Mouse (Mus musculus): ENCODE measurements around the gene Actc1. TPM values are rescaled to one million over a fixed set of nuclear protein-coding genes. Genes with fewer than 3 reads are reported as not detected.
A peak's percentile ranks its signal among the peaks of the same experiment; 100 is the strongest.

The Actc1 gene
- polyA plus RNA-seq (2015; fragmentation: Nextera tagmentation; extraction: Ambion mirVana) = 1,136 and 1,472 TPM in 2 replicates

DNA sequence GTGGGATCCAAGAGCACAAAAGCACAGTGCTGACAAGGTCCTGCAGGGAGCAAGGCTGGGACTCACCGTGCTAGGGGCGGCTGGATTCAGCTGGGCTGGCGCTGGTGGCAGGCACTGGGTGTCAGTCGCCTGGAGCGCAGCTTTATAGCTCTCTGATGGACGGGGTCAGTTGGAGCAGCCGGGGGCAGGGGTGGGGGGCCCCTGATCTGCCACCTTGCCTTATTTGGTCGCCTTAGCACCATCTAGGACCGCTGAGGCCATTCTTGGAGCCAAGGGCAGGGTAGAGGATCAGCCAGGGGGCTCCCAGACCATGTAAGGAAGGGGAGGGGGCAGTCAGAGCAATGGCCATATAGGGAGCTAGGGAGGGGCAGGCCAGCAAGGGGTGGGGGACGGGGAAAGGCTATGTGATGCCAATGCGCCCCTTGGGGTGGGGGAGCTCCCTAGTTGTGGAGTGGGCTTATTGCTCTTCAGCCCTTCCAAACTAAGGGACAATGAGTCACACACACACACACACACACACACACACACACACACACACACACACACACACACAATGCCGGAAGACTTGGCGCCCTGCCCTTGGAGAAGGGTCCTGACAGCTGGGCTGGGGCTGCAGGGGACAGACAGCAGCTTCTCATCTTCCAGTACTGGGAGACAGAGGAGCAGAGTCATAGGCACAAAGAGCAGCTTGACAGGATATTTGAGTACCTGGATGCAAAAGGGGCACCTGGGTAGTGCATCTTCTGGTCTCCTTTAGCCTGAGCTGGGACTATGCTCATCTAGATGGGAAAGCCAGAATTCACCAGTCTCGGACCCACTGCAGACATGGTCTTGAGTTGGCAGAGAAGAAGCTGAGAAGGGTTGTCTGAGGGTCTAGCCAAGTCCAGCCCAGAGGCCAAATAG lies at the start of gene Actc1:
Gene Actc1, minus strand, starts transcription at position 853 of the 903 bp plus-strand sequence.
- H3K9ac ChIP-seq = no peak within 1 kb of the TSS
- no peak within 1 kb of the TSS for H3K4me2 ChIP-seq (replicated peaks)
- peak within 1 kb of the TSS; percentile 9; the same call in 1 of the 2 replicates for H3K4me3 ChIP-seq (replicated peaks)
- peaks cover 6% of the 10 kb centered on the region; the same call in 1 of the 2 replicates for H3K4me1 ChIP-seq
- H3K9me3 ChIP-seq (replicated peaks) = no peaks in the 10 kb centered on the region
- peak; percentile 75 for ATAC-seq (ENCODE audit: insufficient number of reproducible peaks, low FRiP score, low TSS enrichment, low read depth)
- no peak within 1 kb of the TSS for H3K27ac ChIP-seq (replicated peaks)
- H3K36me3 ChIP-seq = no peaks in the 10 kb centered on the region
- no peaks in the 10 kb centered on the region for H3K27me3 ChIP-seq
- WGBS = 39% methylated on average over 14 of the region's 14 CpGs

DNA sequence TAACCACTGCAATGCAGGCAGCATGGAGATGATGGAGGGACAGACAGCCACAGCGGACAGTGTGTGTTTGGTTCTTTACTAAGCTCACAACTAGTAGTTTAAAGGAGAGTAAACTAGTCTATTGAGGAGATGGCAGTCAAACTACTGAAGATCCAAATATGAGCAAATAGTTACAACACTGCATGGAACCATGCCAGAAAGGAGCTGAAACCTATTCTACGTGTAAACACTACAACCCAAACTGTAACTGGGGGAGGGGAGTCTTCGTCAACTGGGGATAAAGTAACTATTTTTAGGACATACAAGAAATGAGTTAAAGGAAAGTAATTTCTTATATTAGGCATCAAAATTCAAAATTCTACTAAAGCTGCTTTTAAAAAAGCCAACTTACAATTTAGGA lies 49.1 kb upstream of the Actc1 start:
- H3K4me2 ChIP-seq (replicated peaks) = no peak overlapping the region
- no peak overlapping the region for H3K27ac ChIP-seq (replicated peaks)
- peaks cover 67% of the 10 kb centered on the region for H3K36me3 ChIP-seq
- no peaks in the 10 kb centered on the region for H3K4me1 ChIP-seq
- no peak overlapping the region for H3K9ac ChIP-seq
- ATAC-seq (ENCODE audit: insufficient number of reproducible peaks, low FRiP score, low TSS enrichment, low read depth) = no peak
- 77% methylated on average over 3 of the region's 3 CpGs for WGBS
- H3K4me3 ChIP-seq (replicated peaks) = no peak overlapping the region
- no peaks in the 10 kb centered on the region for H3K27me3 ChIP-seq
- no peaks in the 10 kb centered on the region for H3K9me3 ChIP-seq (replicated peaks)

DNA sequence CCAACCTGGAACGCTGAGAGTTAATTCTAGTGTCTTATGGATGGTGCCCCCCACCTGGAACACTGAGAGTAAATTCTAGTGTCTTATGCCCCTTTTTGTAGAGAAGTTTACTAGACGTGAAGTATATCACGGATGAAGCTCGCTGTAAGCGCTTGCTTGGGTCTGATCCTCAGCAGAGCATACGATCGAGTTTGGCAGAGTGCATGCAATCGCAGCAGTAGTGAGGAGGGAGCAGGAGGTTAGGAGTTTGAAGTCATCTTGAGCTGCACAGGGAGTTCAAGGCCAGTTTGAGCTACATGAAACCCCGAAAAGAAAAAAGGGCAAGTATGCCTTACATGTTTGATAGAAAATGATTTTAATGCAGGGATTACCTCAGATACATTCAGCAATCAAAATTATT lies 47.5 kb upstream of the Actc1 start:
- peaks cover 53% of the 10 kb centered on the region for H3K36me3 ChIP-seq
- no peaks in the 10 kb centered on the region for H3K9me3 ChIP-seq (replicated peaks)
- 92% methylated on average over 9 of the region's 9 CpGs for WGBS

DNA sequence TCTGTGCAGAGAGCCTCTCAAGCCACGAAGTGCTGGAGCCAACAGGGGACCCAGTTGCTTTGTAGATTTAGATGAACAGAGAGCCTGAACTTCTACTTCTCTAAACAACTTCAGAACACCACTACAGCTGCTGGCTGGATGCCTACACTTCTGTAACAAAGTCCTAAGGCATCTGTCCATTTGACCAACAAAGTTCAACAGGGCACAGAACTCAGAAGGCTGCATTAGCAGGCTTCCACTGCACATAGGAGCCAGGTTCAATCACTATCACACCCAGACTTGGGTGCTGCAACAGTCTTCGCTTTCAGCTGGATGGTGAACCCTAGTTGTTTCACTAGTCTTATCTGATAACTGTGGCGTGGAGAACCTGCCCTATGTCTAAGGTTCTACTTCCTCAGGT lies 46.5 kb upstream of the Actc1 start:
- Histone ChIP-seq H3K9ac (no peak overlapping the region), H3K4me3 (replicated peaks) (no peak overlapping the region), H3K4me1 (no peaks in the 10 kb centered on the region), H3K36me3 (peaks cover 46% of the 10 kb centered on the region), H3K4me2 (replicated peaks) (no peak overlapping the region), H3K9me3 (replicated peaks) (no peaks in the 10 kb centered on the region), H3K27ac (replicated peaks) (no peak overlapping the region), H3K27me3 (no peaks in the 10 kb centered on the region)
- 90% methylated on average over 3 of the region's 3 CpGs for WGBS
- no peak for ATAC-seq (ENCODE audit: insufficient number of reproducible peaks, low FRiP score, low TSS enrichment, low read depth)

More for the DNA sequence above, 47.5 kb upstream of the Actc1 start:
- no peak for ATAC-seq (ENCODE audit: insufficient number of reproducible peaks, low FRiP score, low TSS enrichment, low read depth)
- Histone ChIP-seq H3K27ac (replicated peaks) (no peak overlapping the region), H3K4me2 (replicated peaks) (no peak overlapping the region), H3K27me3 (no peaks in the 10 kb centered on the region), H3K9ac (no peak overlapping the region), H3K4me3 (replicated peaks) (no peak overlapping the region), H3K4me1 (no peaks in the 10 kb centered on the region)

DNA sequence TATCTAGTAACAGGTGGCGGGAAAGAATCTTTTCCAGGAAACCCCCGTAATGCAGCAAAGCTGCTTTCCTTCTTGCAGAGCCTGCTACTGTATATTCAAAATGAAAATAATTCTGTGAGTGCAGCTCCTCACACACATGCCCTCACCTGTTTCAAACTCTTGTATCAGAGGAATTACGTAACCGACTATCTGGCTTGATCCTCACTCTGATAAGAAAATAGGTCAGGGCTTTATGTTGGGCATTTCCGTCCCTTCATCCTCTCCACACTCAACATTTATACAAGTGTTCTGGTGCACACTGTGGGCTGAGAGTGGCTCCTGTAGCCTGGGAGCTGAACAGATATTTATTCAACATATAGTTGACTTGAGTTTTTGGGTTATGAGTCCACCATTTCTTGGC lies 45.8 kb upstream of the Actc1 start:
- no peak overlapping the region for H3K4me2 ChIP-seq (replicated peaks)
- WGBS = 88% methylated on average over 5 of the region's 5 CpGs
- H3K36me3 ChIP-seq = peaks cover 41% of the 10 kb centered on the region
- H3K9me3 ChIP-seq (replicated peaks) = no peaks in the 10 kb centered on the region
- no peaks in the 10 kb centered on the region for H3K27me3 ChIP-seq
- H3K4me3 ChIP-seq (replicated peaks) = no peak overlapping the region
- no peak overlapping the region for H3K27ac ChIP-seq (replicated peaks)
- no peaks in the 10 kb centered on the region for H3K4me1 ChIP-seq
- no peak for ATAC-seq (ENCODE audit: insufficient number of reproducible peaks, low FRiP score, low TSS enrichment, low read depth)
- no peak overlapping the region for H3K9ac ChIP-seq

DNA sequence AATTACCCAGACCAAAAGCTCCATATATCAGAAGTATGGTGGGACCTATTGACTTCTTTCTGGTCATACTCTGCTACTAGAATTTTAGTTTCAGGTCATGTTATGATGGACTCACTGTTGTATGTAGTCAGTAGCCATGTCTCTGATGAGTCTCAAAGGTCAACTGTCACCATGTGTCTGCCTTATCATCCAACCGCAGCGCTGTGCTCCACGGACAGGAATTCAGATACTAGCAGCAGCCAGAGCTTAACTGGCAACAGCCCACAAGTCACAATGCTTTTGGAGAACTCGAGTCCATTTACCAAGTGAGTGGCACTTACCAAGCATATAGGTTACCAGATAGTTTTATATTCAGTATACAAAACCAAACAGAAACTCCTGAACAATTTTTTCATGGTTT lies 44.3 kb upstream of the Actc1 start:
- WGBS = 92% methylated on average over 4 of the region's 4 CpGs
- no peak overlapping the region for H3K4me2 ChIP-seq (replicated peaks)
- H3K27me3 ChIP-seq = no peaks in the 10 kb centered on the region

DNA sequence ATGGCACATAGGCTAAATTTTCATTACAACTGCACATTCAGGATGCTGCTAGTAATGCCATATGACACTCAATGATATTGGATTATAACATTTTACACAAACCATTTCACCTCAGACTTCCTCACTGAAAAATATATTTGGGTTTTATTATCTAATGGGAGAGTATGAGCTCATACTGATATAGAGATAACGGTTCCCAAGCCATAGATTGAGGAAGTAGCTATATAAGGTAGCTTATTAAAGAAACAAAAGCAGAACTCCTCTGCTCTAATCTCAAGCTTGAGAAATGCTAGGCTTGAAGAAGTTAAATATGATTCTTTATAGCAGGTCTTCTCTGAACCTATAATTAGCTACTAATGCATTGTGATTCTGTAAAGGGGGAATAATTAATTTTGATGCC lies 43.2 kb upstream of the Actc1 start:
- Histone ChIP-seq H3K27me3 (no peaks in the 10 kb centered on the region), H3K4me1 (no peaks in the 10 kb centered on the region), H3K9ac (no peak overlapping the region), H3K4me3 (replicated peaks) (no peak overlapping the region), H3K4me2 (replicated peaks) (no peak overlapping the region), H3K27ac (replicated peaks) (no peak overlapping the region), H3K36me3 (peaks cover 22% of the 10 kb centered on the region), H3K9me3 (replicated peaks) (no peaks in the 10 kb centered on the region)
- WGBS = 91% methylated on average over 1 of the region's 1 CpGs
- no peak for ATAC-seq (ENCODE audit: insufficient number of reproducible peaks, low FRiP score, low TSS enrichment, low read depth)

More for the DNA sequence above, 44.3 kb upstream of the Actc1 start:
- Histone ChIP-seq H3K4me1 (no peaks in the 10 kb centered on the region), H3K36me3 (peaks cover 32% of the 10 kb centered on the region), H3K27ac (replicated peaks) (no peak overlapping the region), H3K4me3 (replicated peaks) (no peak overlapping the region), H3K9ac (no peak overlapping the region), H3K9me3 (replicated peaks) (no peaks in the 10 kb centered on the region)
- ATAC-seq (ENCODE audit: insufficient number of reproducible peaks, low FRiP score, low TSS enrichment, low read depth) = no peak

DNA sequence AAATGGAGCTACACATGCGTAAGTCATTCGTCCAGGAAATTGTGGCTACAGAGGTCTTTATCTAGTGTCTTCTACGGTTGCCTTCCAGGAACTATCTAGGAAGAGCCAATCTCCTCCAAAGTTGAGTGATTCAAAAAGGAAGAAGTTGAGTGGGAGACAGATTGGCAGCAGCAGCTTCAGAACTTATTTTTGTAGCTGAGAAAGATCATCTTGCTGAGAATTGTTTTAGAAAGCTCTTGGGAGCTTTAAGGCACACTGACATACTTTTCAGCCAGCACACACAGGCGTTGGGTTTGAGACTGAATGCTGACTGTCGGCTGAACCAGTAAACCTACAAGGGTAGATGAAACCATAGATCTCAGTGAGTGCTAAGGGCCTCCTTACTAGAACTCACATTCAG lies 42.0 kb upstream of the Actc1 start:
- H3K36me3 ChIP-seq = peaks cover 12% of the 10 kb centered on the region
- no peak overlapping the region for H3K4me2 ChIP-seq (replicated peaks)
- no peaks in the 10 kb centered on the region for H3K27me3 ChIP-seq
- H3K9ac ChIP-seq = no peak overlapping the region
- ATAC-seq (ENCODE audit: insufficient number of reproducible peaks, low FRiP score, low TSS enrichment, low read depth) = no peak
- H3K4me1 ChIP-seq = no peaks in the 10 kb centered on the region
- no peaks in the 10 kb centered on the region for H3K9me3 ChIP-seq (replicated peaks)
- WGBS = 78% methylated on average over 5 of the region's 5 CpGs
- no peak overlapping the region for H3K4me3 ChIP-seq (replicated peaks)
- H3K27ac ChIP-seq (replicated peaks) = no peak overlapping the region

DNA sequence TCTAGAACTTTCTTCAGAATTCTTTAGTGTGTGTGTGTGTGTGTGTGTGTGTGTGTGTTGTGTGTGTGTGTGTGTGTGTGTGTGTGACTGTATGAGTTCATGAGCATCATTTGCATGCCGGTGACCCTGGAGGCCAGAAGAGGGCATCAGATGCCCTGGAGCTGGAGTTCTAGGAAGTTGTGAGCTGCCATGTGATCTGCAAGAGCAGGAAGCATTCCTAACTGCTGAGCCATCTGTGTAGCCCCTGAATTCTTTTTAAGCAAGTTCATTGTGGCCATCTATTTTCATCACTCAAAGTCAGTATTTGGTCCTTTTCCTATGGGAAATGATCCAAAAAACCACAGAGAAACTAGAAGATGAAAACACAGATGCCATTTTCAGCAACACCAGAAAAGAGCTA lies 41.3 kb upstream of the Actc1 start:
- Histone ChIP-seq H3K4me2 (replicated peaks) (no peak overlapping the region), H3K4me3 (replicated peaks) (no peak overlapping the region), H3K9ac (no peak overlapping the region), H3K27me3 (no peaks in the 10 kb centered on the region), H3K36me3 (peaks cover 5% of the 10 kb centered on the region), H3K9me3 (replicated peaks) (no peaks in the 10 kb centered on the region), H3K27ac (replicated peaks) (no peak overlapping the region), H3K4me1 (no peaks in the 10 kb centered on the region)
- WGBS = 93% methylated on average over 1 of the region's 1 CpGs
- no peak for ATAC-seq (ENCODE audit: insufficient number of reproducible peaks, low FRiP score, low TSS enrichment, low read depth)

DNA sequence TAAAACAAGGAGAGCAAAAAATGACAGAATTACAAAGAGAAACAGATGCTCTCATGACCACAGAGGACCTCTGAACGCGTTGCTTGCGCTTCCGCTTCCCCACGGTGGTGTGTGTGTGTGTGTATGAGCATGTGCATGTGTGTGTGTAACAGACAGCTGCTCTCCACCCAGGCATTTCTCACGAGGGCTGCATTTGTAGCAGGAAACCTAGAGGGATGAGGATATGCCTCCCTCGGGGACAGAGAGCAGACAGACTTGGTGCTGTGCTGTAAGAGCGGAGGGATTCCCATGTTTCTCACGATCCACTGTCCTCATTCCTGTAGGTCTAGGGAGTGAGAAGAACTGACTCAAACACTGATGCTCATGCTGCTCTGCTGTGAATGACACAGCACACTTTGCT lies 40.2 kb upstream of the Actc1 start:
- no peak for ATAC-seq (ENCODE audit: insufficient number of reproducible peaks, low FRiP score, low TSS enrichment, low read depth)
- Histone ChIP-seq H3K9ac (no peak overlapping the region), H3K4me3 (replicated peaks) (no peak overlapping the region), H3K36me3 (no peaks in the 10 kb centered on the region), H3K9me3 (replicated peaks) (no peaks in the 10 kb centered on the region), H3K4me1 (no peaks in the 10 kb centered on the region), H3K4me2 (replicated peaks) (no peak overlapping the region), H3K27ac (replicated peaks) (no peak overlapping the region), H3K27me3 (no peaks in the 10 kb centered on the region)
- WGBS = 53% methylated on average over 9 of the region's 9 CpGs

DNA sequence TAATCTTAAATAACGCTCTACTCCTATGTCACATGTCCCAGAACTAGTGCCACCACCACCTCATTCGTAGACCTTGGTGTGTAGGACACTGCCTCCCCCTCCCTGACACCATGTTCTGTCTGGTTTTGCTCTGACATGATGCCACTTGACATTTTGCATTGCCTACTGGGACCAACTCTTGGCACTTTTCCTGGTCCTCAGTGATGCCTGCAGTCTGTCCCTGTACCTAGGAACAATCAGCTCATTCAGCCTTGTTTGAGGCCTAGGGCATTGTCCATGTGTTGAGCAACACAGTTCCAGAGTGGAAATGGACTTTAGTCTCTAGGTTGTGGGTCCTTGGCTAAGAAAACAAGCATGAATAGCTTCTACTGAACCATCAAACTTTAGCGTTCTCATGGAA lies 36.5 kb upstream of the Actc1 start:
- H3K36me3 ChIP-seq = no peaks in the 10 kb centered on the region
- H3K4me1 ChIP-seq = no peaks in the 10 kb centered on the region
- no peak overlapping the region for H3K4me2 ChIP-seq (replicated peaks)
- no peak overlapping the region for H3K4me3 ChIP-seq (replicated peaks)
- H3K9ac ChIP-seq = no peak overlapping the region
- no peaks in the 10 kb centered on the region for H3K27me3 ChIP-seq
- WGBS = 77% methylated on average over 3 of the region's 3 CpGs
- no peak overlapping the region for H3K27ac ChIP-seq (replicated peaks)
- ATAC-seq (ENCODE audit: insufficient number of reproducible peaks, low FRiP score, low TSS enrichment, low read depth) = no peak
- no peaks in the 10 kb centered on the region for H3K9me3 ChIP-seq (replicated peaks)

DNA sequence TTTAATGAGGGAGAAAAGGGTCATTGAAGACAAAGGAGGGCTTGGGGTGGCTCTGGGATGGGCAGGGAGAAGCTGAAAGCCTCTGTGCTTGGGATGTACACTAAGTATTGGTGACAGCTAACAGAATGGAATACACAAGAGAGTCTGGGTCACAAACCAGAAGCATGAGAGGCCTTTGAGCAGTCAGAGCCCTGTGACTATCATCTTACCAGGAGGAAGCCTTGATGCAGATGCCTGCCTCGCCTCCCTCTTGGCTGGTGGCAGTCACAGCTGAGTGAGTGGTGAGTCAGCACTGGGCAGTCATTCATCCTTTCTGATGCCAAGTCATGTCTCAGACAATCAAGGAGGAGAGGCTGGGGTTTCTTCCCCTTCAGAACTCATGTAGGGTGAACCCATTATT lies 33.9 kb upstream of the Actc1 start:
- WGBS = 40% methylated on average over 1 of the region's 1 CpGs
- ATAC-seq (ENCODE audit: insufficient number of reproducible peaks, low FRiP score, low TSS enrichment, low read depth) = no peak
- Histone ChIP-seq H3K4me2 (replicated peaks) (no peak overlapping the region), H3K27ac (replicated peaks) (no peak overlapping the region), H3K9ac (no peak overlapping the region), H3K9me3 (replicated peaks) (no peaks in the 10 kb centered on the region), H3K36me3 (no peaks in the 10 kb centered on the region), H3K27me3 (no peaks in the 10 kb centered on the region), H3K4me1 (no peaks in the 10 kb centered on the region), H3K4me3 (replicated peaks) (no peak overlapping the region)
